Mouse (Mus musculus): Measurements from ENCODE around the gene Sf1. TPM values are rescaled to one million over a fixed set of nuclear protein-coding genes. Genes with fewer than 3 reads are reported as not detected.

The Sf1 gene
- polyA plus RNA-seq, 1 experiment: 340 TPM

DNA sequence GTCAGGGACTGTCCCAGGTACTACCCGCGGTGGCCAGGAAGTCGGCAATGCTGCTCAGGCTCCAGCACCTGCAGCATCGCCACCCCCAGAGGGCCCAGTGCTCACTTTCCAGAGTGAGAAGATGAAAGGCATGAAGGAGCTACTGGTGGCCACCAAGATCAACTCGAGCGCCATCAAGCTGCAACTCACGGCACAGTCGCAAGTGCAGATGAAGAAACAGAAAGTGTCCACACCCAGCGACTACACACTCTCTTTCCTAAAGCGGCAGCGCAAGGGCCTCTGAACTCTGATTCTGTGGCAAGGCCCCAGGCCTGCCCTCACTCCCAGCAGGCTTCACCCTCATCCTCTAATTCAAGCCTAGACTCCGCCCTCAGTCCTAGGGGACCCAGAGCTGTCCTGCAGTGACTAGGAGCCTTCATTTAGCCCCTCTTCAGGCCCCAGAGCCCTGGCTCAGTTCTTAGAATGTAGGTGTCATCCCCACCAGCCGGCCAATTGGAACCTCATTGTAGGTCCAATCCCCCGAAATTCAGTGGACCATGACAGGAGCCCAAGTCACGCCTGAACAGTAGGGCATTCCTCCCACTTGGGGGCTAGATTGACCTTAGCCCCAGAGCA, 23.5 kb upstream of the Sf1 start:
- peak overlapping the region; percentile 50; the same call in 1 of the 2 replicates for H3K27ac ChIP-seq (ENCODE audit: insufficient read depth, low read depth, low read length)
- TF ChIP-seq CTCF (IDR thresholded peaks at IDR 0.05; ENCODE audit: insufficient read depth, low read depth, low read length) (no peak), POLR2A (IDR thresholded peaks at IDR 0.05; ENCODE audit: insufficient read depth, low read depth, low read length) (no peak)
- peaks cover 39% of the 10 kb centered on the region for H3K4me1 ChIP-seq (ENCODE audit: control insufficient read depth, insufficient read depth, low read length)
- no peak overlapping the region for H3K4me3 ChIP-seq (ENCODE audit: insufficient read depth, low read depth, low read length)
- 70% methylated on average over 15 of the region's 15 CpGs for WGBS

DNA sequence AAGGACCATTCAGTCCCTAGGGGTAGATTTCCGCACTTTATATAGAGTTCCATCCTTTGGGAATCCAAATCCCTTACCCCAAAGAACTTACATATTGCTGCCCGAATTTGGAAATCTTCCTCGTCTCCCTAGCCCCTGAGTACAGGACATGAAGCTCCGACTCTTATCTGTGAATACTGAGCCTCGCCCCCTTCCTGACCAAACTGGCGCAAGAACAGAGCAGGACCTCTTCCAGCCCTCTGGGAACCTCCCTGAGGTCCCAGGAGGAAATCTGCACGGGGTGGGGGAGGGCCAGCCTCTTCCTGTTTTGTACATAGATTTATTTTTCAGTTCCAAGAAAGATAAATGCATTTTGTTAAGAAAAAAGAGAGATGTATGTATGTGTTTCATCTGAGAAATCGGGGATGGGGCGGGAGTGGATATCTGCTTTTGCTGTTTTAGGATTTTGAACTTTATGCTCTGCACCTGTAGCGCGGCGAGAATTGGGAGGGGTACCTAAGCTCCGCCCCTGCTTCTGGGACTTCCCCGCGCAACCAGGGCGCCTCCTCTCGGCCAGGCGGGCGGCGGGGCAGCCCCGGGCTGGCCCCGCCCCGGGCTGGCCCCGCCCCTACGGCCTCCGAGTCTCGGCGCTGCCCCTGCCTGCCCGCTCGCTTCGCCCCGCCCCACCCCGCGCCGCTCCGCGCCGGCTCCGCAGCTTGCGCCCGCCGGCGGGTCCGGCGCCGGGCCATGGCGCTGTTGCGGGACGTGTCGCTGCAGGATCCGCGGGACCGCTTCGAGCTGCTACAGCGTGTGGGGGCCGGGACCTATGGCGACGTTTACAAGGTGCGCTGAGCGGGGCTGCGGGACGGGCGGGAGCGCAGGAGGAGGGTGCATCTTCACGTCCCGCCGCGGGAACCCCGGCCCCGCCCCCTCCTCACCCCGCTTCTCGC, 22.7 kb upstream of the Sf1 start, which contains the start of gene Map4k2:
TSS of gene Map4k2 (plus strand) at position 612 of the 929 bp plus-strand sequence.
- Histone ChIP-seq H3K4me3 (ENCODE audit: insufficient read depth, low read depth, low read length) (peak within 1 kb of the TSS; percentile 98), H3K27ac (ENCODE audit: insufficient read depth, low read depth, low read length) (peak within 1 kb of the TSS; percentile 50; the same call in 1 of the 2 replicates), H3K4me1 (ENCODE audit: control insufficient read depth, insufficient read depth, low read length) (peaks cover 36% of the 10 kb centered on the region)
- TF ChIP-seq POLR2A (IDR thresholded peaks at IDR 0.05; ENCODE audit: insufficient read depth, low read depth, low read length): peak; percentile 55
- no peak for TF ChIP-seq CTCF (IDR thresholded peaks at IDR 0.05; ENCODE audit: insufficient read depth, low read depth, low read length)
- 7% methylated on average over 71 of the region's 72 CpGs for WGBS

DNA sequence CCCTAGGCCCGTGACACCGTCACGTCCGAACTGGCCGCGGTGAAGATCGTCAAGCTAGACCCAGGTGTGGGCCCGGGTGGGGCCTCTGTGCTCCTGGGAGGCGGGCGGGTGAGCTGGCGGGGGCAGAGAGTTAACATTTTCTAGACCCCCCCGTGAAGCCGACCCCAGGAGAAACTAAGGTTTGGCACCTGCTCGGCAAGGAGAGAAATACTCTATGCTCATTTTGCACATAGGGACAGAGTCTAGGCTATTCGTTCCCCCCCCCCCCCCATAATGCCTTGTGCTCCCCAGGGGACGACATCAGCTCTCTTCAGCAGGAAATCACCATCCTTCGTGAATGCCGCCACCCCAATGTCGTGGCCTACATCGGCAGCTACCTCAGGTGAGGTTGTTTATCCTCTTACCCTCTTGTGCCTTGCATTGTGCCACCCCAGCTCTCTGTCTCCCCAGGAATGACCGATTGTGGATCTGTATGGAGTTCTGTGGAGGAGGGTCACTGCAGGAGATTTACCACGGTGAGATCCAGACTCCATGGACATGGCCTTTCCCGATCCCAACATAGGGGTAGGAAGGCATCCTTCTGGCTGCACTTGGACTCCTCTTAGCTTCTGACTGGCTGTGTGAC, 21.9 kb upstream of the Sf1 start:
- Histone ChIP-seq H3K4me1 (ENCODE audit: control insufficient read depth, insufficient read depth, low read length) (peaks cover 31% of the 10 kb centered on the region), H3K4me3 (ENCODE audit: insufficient read depth, low read depth, low read length) (peak overlapping the region; percentile 98), H3K27ac (ENCODE audit: insufficient read depth, low read depth, low read length) (no peak overlapping the region)
- WGBS: 14% methylated on average over 23 of the region's 23 CpGs
- TF ChIP-seq POLR2A (IDR thresholded peaks at IDR 0.05; ENCODE audit: insufficient read depth, low read depth, low read length): no peak
- no peak for TF ChIP-seq CTCF (IDR thresholded peaks at IDR 0.05; ENCODE audit: insufficient read depth, low read depth, low read length)

DNA sequence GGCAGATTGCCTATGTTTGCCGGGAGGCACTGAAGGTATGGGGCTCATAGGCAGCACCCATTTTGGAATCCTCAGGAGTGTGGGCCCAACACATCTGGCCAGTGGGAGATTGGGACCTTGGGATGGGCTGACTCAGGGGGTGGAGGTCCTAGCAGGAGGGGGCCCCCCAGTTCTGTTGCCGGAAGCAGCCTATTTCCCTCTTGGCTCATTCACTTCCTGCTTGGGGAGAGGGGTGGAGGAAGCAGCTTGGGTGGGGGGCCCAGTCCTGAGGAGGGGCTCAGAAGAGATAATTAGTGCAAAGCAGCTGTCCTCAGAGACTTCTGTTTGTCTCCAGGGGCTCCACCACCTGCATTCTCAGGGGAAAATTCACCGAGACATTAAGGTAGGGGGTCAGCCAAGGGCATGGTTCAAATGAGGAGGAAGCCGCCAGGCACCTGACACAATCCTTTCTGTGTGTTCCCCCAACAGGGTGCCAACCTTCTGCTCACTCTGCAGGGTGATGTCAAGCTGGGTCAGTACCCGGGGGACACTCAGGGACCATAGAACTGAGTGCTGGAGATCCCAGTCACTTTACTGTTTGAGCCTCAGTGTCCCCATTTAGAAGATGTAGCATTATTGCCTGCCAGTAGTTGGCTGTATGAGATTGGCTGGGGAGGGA, 21.1 kb upstream of the Sf1 start:
- TF ChIP-seq CTCF (IDR thresholded peaks at IDR 0.05; ENCODE audit: insufficient read depth, low read depth, low read length): no peak
- no peak for TF ChIP-seq POLR2A (IDR thresholded peaks at IDR 0.05; ENCODE audit: insufficient read depth, low read depth, low read length)
- WGBS: 73% methylated on average over 5 of the region's 5 CpGs
- H3K4me3 ChIP-seq (ENCODE audit: insufficient read depth, low read depth, low read length): 0 out of 2 replicates have a peak overlapping the region, but pooled peaks have one; percentile 7
- peaks cover 23% of the 10 kb centered on the region for H3K4me1 ChIP-seq (ENCODE audit: control insufficient read depth, insufficient read depth, low read length)
- no peak overlapping the region for H3K27ac ChIP-seq (ENCODE audit: insufficient read depth, low read depth, low read length)

DNA sequence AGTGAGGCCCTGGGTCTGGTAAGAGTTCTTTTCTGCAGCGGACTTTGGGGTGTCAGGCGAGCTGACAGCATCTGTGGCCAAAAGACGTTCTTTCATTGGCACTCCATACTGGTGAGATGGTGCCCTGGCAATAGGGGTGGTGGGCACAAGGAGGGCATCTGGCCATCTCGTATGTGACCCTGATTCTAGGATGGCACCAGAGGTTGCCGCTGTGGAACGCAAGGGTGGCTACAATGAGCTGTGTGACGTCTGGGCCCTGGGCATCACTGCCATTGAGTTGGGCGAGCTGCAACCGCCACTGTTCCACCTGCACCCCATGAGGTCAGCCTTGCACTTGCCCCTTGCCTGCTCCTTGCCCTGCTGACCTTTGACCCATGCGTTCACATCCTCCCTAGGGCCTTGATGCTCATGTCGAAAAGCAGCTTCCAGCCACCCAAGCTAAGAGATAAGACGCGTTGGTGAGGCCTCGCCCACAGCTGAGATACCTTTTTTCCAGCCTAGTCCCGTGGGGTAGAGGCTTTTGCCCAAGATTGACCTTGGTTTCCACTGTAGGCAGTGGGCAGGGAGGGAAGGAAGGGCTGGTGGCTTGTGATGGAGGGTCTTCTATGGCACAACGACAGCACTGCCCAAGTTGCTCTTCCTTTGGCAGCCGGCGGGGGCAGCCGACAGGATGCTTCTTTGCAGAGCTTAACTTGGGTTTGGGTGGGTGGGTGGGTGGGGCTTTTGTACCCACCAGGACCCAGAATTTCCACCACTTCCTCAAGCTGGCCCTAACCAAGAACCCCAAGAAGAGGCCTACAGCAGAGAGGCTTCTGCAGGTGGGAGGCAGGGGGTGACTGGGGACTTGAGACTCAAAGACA, 20.2 kb upstream of the Sf1 start:
- H3K4me3 ChIP-seq (ENCODE audit: insufficient read depth, low read depth, low read length): no peak overlapping the region
- no peak overlapping the region for H3K27ac ChIP-seq (ENCODE audit: insufficient read depth, low read depth, low read length)
- WGBS: 87% methylated on average over 19 of the region's 19 CpGs
- TF ChIP-seq CTCF (IDR thresholded peaks at IDR 0.05; ENCODE audit: insufficient read depth, low read depth, low read length): no peak
- TF ChIP-seq POLR2A (IDR thresholded peaks at IDR 0.05; ENCODE audit: insufficient read depth, low read depth, low read length): no peak
- peaks cover 22% of the 10 kb centered on the region for H3K4me1 ChIP-seq (ENCODE audit: control insufficient read depth, insufficient read depth, low read length)

DNA sequence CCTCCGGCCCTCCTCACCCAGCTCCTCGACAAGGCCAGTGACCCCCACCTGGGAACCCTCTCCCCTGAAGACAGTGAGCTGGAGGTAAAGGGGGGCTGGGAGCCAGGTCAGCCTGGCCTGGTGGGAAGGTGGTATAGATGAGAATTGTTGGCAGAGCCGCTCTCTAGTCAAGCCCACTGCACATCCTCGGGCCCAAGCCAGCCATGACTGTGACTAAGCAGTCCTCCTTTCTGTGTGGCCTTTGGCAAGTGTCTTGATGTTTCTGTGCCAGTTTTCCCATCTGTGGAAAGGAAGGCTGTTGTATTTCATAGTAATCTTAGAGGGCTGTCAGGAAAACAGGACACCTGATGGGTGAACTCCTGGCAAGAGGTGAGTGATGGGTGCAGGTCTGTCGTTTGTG, 19.5 kb upstream of the Sf1 start:
- WGBS: 85% methylated on average over 5 of the region's 5 CpGs
- Histone ChIP-seq H3K27ac (ENCODE audit: insufficient read depth, low read depth, low read length) (no peak overlapping the region), H3K4me3 (ENCODE audit: insufficient read depth, low read depth, low read length) (no peak overlapping the region), H3K4me1 (ENCODE audit: control insufficient read depth, insufficient read depth, low read length) (peaks cover 22% of the 10 kb centered on the region)
- TF ChIP-seq CTCF (IDR thresholded peaks at IDR 0.05; ENCODE audit: insufficient read depth, low read depth, low read length) (no peak), POLR2A (IDR thresholded peaks at IDR 0.05; ENCODE audit: insufficient read depth, low read depth, low read length) (no peak)

DNA sequence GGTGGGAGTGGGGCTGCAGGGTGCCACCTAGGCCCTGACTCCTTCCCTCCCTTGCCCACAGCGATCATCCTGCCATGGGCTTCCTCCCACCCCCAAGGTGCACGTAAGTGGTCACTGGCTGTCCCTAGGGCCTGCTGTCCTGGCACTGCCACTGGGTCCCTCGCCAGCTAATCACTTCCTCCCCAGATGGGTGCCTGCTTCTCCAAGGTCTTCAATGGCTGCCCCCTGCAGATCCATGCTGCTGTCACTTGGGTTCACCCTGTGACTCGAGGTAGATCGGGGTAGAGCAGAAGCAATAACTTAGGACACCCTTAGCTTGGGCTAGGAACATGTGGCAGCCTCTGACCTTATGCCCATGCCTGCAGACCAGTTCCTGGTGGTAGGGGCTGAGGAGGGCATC, 17.5 kb upstream of the Sf1 start:
- Histone ChIP-seq H3K4me3 (ENCODE audit: insufficient read depth, low read depth, low read length) (no peak overlapping the region), H3K27ac (ENCODE audit: insufficient read depth, low read depth, low read length) (no peak overlapping the region), H3K4me1 (ENCODE audit: control insufficient read depth, insufficient read depth, low read length) (peaks cover 16% of the 10 kb centered on the region)
- WGBS: 88% methylated on average over 5 of the region's 5 CpGs
- TF ChIP-seq CTCF (IDR thresholded peaks at IDR 0.05; ENCODE audit: insufficient read depth, low read depth, low read length) (no peak), POLR2A (IDR thresholded peaks at IDR 0.05; ENCODE audit: insufficient read depth, low read depth, low read length) (no peak)

DNA sequence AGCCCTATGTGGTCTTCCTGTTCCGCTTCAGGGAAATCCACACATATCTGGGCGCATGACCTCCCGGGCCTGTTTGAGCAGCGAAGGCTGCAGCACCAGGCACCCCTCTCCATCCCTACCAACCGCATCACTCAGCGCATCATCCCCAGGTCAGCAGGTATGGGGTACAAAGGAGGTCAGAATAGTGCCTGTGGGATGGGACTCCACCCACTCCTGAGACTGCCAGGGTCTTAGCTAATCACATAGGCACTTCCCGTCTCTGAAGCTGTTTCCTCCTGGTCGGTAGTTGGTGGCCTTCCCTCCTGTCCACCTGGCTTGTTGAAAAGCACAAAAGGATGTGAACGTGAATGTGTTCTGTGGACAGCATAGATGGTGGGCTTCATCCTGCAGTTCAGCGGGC, 16.8 kb upstream of the Sf1 start:
- H3K27ac ChIP-seq (ENCODE audit: insufficient read depth, low read depth, low read length): no peak overlapping the region
- 88% methylated on average over 10 of the region's 10 CpGs for WGBS
- TF ChIP-seq POLR2A (IDR thresholded peaks at IDR 0.05; ENCODE audit: insufficient read depth, low read depth, low read length): no peak
- no peak for TF ChIP-seq CTCF (IDR thresholded peaks at IDR 0.05; ENCODE audit: insufficient read depth, low read depth, low read length)

More for the DNA sequence above, 16.8 kb upstream of the Sf1 start:
- Histone ChIP-seq H3K4me1 (ENCODE audit: control insufficient read depth, insufficient read depth, low read length) (peaks cover 17% of the 10 kb centered on the region), H3K4me3 (ENCODE audit: insufficient read depth, low read depth, low read length) (no peak overlapping the region)
